Mouse (Mus musculus) fat pad, adult 2 months (tissue): ENCODE results near the gene Fbxo11.
"Not testable (repeated sequence)": the region's sequence is repeated elsewhere in the genome, so short reads cannot be mapped to it uniquely, and the experiment has no call there.

Experiments
- DNase-seq: peaks from one replicate; pipeline ENCODE4 v3.0.0-alpha.2; 2011; ENCODE audit warnings: low read depth, low spot score; ENCODE audit errors: extremely low read depth

Gene Fbxo11

DNA sequence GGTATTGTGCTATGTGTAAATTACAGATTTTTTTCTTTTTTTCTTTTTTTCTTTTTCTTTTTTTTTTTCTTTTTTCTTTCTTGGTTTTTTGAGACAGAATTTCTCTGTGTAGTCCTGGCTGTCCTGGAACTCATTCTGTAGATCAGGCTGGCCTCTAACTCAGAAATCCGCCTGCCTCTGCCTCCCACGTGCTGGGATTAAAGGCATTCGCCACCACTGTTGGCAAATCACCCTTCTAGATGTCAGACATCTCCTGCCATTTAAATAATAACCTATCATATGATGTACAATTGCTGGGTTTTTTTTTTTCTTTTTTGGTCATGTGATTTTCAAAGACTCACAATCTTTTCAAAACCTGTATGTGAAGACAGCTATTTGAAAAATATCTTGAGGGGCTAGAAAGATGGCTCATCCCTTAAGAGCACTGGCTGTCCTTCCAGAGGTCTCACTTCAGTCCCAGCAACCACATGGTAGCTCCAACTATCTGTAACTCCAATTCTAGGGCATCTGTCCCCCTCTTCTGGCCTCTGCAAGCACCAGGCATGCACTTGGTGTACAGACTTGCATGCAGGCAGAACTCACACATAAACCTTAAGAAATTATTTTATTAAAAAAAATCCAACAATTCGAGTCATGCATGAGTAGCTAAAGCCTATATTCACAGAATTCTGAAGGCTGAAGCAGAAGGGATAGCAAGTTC lies 2.3 kb upstream of the Fbxo11 start:
- no peak for DNase-seq

DNA sequence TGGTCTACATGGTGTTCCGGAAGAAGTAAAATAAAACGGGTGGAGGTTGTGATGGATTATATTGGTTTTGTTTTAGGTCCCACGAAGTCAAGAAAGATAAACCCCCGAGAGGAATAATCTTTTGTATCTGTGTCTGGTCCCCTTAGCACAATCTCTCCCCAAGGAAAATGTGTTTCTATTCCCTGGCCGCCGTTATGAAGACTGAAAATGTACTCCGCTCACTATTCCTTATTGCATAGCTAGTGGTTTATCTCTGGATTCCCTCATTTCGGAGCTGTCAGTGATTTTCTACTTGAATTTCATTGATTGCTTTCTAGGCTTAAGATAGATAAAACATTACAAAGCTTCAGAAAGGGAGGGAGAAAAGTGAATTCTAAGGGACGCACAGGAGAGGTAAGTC lies 1.7 kb upstream of the Fbxo11 start:
- no peak for DNase-seq

DNA sequence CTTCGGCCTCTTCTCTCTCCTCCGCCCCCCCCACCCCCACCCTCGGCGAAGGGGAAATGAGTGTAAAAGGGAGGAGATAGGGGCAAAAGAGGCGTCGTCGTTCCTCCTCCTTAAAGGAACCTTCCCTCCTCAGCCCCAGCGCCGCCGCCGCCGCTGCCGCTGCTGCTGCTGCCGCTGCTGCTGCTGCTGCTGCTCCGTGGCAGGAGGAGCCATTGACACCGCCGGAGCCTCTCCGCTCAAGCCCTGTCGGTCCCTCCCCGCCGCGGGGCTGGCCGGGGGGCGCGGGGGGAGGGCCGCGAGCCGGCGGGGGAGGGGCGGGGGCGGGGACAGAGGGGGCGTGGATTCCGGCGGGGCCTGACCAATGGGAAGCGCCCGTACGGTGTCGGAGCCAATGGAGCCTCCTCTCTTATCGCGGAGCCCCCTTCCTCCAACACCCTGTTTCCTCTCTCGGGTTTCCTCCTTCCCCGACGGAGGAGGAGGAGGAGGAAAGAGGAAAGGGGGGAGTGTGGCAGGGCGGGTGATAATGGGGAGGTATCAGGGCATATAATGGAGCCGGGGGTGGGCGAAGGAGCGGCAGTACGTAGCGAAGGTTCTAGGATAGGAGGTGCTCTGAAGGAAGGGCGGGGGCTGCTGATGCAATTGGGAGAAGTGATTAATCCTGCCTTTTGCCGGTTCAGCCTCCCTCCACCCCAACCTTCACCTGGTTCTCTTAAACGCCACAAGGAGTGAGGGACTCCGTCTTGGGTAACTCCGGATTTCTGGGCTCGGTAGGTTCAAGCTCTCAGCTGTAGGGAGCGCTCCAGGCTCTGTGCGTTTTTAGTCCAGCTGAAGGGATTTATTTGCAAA lies 933 bp upstream of the Fbxo11 start:
- peak; percentile 78 for DNase-seq

DNA sequence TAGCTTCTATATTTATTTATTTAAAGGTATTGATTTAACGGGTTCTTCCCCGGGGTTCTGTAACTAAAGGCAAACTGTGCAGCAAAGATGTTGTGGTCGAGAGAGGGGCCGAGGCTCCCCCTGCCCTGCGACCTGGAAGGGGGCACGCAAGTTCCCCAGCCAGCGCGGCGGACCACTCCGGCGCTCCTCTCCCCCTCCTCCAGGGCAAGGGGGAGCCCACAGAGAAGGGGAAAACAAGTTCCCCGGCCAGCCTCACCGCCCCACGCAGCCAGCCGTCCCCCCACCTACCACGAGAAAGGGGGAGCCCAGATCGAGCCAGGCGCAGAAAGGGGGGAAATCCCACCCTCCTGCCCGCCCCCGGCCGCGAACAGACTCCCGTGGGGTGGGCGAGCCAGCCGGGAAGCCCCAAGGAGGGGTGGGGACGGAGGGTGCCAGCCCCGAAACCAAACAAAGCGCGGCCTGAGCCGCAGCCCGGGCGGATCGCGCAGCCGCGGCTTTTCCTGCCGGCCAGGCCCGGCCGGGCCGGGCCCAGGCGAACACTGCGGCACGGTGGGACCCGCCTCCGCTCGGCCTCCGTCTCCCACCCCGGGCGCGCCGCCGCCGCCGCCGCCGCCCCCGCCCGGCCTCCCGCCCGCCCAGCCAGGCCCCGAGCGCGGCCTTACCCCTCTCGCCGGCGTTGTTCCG lies 602 bp downstream of the Fbxo11 start:
- no peak for DNase-seq

DNA sequence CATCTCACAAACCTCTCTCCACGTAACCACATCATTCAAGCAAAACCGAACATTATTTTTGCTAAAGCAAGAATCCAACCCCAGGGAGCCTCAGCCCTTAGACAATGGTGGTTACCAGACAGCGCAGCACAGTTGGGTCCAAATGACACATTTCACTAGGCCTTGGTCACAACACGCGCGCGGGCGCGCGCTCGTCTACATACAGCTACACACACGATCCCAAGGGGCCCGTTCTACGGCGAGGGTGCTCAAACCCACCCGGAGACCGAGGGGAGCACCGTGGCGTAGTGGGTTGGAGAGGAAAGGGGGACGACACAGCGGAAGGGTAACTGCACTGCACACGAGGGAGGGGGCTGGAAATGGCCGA lies 1.1 kb downstream of the Fbxo11 start:
- no peak for DNase-seq

DNA sequence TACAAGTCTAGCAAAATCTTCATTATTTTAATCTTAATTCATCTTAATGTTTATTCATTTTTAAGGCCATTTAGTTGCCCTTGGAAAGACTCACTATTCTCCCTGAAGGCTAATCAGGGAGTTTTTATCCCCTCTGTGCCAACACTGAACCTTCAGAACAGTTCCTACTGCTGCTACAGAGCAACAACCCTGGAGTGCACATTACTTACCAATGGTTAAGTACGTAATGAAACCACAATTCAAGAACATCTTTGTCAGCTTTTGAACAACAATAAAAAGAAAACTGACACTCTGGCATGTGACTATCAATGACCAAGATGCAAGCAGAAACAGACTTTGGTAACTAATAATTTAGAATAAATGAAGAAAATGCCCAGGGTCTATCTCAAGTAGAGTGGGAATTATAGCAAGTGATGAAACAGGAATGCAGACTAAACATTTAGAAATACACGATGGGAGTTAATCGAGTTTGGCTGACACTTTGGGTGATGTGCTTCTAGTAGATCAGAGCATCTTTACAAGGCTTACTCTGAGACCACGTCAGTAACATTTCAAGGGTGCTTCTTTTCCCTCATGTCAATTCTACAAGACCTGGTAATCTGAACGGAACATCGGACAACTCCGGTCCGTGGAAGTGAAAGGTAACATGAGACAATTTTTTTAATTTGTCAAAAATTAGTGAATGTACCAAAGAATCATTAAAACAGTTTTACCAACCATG lies 2.1 kb downstream of the Fbxo11 start:
- DNase-seq = no peak

DNA sequence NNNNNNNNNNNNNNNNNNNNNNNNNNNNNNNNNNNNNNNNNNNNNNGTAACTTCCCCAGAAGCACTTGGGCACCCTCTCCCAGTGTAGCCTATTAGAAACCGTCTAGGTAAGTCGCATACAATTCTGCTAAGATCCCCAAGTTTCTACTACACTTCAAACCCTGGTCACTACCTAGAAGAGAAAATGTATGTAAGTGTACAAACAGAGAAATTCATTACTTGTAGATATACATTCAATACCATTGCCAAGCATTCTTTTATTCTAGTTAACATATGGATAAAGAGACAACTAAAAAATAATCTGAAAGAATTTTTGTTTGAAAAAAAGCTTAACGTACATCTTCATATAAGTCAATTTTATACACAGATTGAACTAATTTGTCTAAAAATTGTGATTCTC lies 3.1 kb downstream of the Fbxo11 start:
- DNase-seq = no peak

DNA sequence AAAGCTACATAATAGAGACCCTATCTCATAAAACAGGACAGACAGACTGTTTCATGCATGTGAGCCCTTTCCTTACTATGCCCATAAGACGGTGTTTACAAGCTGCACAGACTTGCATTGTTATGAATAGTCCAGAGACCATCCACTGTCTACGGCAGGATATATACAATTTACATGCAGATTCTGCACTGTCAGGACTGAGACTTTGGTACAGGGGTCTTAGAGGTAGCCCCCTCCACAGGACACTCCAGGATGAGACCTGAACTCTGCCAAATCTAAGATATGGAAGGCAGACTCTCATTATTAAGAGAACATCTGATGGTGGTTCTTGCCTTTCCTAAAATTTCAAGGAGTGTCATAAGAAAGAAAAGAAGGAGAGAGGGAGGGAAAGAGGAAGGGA lies 6.8 kb downstream of the Fbxo11 start:
- DNase-seq = no peak

DNA sequence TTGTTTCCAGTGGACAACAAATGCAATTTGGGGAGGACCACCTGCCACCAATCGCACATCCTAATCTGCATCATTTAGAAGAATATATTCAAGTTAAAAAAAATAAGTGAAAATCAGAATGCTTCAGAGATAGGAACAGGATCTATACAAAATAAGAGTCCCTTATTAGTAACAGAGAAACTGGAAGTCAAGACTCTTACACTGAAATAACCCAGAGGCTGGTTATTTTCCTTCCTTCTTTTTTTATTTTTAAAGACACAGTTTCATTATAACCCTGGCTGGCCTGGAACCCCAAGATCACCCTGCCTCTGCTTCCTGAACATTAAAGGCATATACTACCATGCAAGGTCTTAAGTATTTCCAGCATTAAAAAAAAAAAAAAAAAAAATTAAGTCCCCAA lies 7.2 kb downstream of the Fbxo11 start:
- no peak for DNase-seq

DNA sequence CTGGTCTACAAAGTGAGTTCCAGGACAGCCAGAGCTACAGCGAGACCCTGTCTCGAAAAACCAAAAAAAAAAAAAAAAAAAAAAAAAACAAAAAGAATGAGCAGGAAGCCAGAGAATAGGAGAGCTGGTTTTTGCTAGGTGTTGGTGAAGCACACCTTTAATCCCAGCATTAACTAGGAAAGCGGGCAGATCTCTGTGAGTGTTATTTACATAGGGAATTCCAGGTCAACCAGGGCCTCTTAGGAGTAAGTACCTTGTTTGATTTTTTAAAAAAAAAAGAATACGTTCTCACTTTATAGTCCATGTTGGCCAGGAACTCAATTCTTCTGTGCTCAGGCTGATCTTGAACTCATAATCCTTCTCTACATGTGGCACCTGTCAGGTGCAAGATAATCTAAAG lies 13.4 kb downstream of the Fbxo11 start:
- no peak for DNase-seq

DNA sequence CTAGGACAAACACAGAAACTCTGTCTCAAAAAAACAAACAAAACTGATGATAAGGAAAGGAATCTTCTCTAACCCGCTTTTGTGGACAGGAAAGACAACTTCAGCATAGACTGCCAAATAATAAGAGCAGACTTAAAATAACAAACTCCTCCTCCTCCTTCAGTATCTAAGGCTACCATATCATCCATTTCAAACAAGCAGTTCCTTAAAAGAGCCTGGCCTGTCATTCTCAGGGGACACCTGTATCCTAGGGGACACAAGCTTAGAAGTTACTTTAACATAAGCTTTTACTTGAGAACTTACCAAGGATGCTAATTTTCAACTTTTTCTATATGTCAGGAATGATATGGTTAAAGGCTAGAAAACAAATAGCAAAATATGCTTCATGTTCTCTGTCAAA lies 14.2 kb downstream of the Fbxo11 start:
- no peak for DNase-seq

DNA sequence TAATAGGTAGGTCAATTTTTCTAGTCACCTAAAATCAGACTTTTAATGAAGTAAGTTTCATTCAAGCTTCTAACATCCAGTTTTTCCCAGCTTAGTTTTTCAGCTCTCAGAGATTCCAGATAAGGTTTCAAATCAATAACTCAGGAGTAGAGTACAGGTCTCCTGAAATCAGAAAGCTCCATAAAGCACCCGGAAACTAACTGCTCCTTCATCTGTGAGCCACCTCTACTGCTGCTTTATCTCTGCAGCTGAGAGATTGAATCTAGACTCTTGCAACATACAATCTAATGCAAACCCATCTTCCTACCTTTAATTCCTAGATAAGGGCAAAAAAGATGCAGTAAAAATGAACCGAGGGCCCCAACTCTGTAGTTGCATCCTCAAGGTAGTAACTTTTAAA lies 14.8 kb downstream of the Fbxo11 start:
- no peak for DNase-seq

DNA sequence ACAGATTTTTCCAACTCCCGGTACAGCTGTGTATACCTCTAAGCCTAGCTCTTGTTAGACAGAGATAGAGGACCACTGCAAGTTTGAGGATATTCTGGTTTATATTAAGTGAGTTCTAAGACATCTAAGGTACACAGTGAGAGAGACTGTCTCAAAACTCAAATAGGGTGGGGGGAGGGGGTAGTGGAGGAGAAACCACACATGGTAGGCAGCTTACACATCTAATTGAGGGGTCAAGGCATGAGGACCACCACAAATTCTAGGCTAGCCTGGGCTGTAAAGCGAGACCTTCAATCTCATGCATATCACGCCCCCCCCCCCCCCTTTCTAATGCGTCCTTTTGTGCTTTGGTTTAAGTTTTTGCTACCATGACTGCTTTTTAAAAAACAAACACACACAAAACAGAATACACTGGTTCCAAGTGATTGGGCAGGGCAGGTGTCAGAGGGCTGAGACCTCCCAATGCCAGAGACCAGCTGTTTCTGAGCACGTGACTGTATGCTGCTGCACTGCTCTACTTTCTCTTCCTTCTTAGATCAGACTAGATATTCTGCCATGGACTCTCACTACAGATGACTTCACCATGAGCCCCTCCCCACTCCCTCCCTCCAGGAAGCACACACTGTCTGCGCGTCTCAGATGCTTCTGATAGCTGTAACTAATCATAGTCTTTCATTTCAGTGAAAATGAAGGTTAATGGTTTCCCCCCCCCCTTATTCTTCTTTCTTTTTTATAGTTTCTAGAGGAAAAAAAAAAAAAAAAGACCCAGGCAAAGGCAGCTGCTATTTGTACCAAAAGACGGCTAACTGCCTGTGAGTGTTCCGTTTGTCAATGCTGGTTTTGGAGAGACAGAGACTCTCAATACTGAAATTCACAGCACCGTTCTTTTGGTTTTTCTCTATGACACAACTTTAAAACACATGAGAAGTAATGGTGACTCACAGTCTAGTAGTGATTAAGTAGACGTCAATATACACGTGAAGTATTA lies 22.7 kb downstream of the Fbxo11 start:
- DNase-seq = no peak

DNA sequence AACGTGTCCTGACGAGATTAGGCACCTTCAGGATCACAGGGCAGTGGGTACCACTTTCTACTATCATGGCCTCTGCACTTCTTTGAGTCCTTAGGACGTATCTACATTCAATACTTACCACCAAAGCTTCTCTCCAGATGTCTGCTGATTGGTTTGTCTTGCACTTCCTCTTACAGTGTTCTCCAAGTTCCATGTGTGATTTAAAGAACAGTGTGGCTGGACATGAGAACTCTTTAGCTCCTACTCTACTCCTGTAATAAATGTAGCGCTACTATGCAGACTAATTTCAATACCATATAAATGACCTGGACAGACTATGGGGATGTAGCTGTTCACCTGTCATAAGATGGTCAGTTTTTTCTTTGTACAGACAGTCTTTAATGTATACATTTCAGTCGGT lies 24.3 kb downstream of the Fbxo11 start:
- DNase-seq = no peak

DNA sequence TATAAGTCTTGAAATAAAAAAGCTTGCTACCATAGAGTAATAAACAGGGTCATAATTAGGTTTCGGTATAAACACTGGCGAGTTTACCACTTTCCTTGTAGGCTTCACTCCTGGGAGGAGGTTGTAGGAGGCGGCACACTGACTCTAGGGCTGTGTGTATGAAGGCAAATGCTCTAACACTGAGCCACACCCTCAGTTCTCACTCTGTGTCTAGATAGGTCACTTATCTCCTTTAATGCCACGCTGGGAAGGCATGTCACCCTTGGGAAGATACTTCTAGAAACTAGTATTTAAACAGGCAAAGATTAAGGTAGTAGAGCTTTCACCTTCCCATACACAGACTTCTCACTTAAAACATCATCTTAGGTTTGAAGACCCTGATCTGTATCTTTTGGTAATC lies 30.7 kb downstream of the Fbxo11 start:
- DNase-seq = no peak

DNA sequence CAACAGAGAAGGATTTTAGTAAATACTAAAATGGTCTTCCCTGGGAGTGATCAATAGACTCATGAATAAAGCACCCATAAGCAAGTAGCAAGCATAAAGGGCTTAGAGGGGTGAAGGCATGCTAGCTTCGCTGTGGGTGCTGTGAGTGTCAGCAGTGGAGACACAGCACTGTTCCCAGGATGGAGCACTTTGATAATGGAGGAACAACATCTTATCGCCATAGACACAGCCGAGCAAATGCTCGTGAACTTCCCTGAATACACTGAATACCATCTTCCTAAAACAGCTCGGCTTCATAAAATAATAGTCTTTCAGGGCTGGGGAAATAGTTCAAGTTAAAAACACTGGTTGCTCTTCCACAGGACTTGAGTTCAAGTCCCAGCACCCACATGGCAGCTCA lies 33.3 kb downstream of the Fbxo11 start:
- DNase-seq = no peak

DNA sequence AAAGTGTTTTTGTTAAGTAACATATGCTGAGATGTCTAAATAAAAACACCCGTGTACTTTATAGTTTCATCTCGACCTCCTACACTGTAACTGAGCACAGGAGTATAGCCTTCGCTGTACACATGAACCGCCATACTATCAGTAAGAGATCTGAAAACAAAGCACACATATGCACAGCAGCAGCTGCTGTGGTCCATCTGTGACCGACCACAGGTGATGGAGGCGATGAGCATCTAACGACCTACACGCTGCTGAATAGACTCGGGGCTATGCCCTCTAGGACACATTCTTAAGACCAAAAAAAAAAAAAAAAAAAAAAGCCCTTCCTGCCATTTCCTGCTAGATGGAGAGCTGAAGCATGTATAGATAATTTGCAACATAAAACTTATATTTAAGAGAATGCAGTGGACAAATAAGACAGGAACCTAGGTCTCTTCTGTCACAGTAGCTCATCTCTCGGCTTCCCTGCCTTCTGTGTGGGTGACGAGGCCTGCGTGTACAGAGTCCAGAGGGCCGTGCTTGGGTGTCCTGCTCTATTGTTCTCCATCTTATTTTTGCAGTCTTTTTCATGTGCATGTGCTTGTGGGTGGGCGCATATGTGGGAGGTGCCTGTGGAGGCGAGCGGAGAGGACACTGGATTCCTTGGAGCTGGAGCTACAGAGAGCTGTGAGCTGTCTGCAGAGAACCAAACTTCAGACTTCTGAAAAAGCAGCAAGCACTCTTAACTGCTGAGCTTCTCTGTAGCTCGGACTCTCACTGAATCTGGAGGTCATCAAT lies 35.7 kb downstream of the Fbxo11 start:
- DNase-seq = no peak

DNA sequence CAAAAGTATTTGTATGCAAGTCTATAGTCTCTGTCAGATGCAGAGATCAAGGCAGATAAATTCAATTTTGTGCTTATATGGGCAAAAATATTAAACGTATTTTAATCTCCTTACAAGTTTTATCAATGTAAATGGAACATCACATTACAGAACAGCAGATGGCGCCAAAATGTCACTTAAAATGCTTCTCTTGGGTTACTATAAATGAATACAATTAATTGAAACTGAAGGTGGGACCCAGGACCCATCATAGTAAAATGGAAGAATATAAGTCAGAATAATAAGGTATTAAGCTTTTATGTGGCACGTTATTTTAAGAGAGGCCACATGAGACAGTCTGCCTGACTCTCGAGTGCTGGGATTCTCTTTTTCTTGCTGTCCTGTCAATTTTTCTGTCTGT lies 39.9 kb downstream of the Fbxo11 start:
- DNase-seq = no peak

DNA sequence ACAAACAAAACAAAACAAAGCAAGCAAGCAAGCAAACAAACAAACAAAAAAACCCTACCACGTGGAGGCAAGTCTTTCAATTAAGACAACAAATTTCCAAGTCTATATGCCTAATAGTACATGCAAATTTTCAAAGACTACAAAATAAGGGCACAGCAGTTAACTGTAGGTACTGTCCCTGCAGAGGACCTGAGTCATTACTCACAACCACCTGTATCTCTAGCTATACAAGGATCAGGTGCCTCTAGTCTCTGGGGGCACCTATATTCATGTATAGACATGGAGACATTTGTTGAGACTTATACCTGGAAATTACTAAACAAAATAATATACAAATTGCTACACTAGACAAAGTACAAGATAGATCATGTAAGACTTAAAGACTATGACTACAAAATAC lies 41.2 kb downstream of the Fbxo11 start:
- no peak for DNase-seq

DNA sequence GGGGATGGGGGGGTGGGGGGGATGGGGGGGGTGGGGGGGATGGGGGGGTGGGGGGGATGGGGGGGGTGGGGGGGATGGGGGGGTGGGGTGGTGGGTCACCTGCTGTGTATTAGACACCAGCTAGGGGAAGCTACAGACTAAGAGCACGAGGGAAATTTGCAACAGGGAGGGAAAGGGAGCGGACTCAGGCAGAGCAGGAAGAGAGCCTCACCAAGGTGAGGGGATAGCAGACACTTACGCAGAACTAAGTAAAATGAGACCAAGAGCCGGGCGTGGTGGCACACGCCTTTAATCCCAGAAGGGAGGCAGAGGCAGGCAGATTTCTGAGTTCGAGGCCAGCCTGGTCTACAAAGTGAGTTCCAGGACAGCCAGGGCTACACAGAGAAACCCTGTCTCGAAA lies 49.1 kb downstream of the Fbxo11 start:
- DNase-seq = not testable (repeated sequence)
